Mouse (Mus musculus) right cerebral cortex, postnatal 14 days (tissue): ENCODE measurements around the gene Slc24a3.

Source experiments
- DNase-seq: peaks from one replicate; pipeline ENCODE4 v3.0.0; 2022

Slc24a3 gene

GRCm38 (mm10) chr2:145167664-145168360, at the start of gene Slc24a3:
TSS of gene Slc24a3 (plus strand) at chr2:145167754.
- DNase-seq = peak; percentile 80

DNA sequence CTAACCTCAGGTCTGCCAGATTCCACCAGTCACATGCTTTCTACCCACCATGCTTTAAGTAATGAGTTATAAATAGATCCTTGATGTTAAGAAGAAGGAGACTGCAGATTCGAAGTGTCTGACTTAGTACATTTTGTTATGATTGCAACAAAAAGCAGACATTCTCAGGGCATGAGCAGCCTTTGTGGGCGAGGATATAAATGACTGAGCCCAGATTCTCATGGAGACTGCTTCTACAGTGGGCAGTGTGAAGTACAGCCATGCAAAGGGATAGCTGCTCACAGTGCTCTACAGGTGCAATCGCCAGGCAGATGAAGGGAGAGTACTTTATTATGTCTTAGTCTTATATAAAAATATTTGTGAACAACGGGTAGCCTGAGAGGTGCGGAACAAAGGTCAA, 49.8 kb upstream of the Slc24a3 start:
- DNase-seq = no peak

- no peak for DNase-seq
These were observed 39.8 kb upstream of the Slc24a3 start for GRCm38 (mm10) chr2:145127747-145128146.

DNA sequence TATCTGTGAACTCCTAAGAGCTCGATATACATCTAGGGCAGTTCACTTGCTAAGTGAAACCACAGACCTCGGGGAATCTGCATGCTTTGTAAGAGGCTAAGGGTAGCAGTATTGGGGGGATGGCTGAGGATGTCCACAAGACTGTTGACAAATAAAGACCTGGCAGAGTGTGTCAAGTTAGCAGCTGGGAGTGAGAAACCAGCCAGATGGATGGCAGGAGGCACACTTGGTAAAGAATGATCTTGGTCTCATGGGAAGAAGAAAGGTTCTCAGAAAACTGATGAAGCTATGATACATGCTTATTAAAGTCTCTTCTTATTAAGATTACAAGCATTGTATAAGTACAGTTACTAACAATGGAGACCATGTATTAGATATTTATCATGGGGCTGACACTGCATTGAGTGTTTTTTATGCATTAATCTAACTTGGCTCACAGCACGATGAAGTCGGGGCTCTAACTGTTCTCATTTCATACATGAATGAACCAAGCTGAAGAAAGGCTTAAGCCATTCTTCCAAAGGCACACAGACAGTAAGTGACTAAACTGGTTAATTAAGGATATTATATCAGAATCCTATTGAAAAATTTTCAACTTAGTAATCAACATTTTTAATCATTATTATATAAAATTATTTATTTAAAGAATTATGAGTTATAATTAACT, 30.8 kb upstream of the Slc24a3 start:
- DNase-seq = no peak

DNA sequence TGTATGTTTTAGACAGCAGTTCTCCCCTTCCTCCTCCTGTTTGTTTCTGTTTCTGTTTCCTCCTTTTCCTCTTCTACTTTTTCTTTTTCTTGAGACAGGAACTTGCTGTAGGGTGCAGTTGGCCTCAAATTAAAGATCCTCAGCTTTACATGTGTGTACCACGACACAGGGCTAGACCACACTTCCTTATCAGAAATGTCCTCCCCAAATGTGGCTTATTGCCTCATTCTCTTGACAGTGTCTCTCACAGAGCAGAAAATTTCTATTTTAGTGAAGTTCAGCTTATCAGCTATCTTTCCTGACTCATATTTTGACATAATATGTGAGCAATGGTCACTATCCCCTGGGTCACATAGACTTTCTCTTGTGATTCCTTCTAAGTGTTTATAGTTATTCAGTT, 17.1 kb upstream of the Slc24a3 start:
- DNase-seq = no peak

DNA sequence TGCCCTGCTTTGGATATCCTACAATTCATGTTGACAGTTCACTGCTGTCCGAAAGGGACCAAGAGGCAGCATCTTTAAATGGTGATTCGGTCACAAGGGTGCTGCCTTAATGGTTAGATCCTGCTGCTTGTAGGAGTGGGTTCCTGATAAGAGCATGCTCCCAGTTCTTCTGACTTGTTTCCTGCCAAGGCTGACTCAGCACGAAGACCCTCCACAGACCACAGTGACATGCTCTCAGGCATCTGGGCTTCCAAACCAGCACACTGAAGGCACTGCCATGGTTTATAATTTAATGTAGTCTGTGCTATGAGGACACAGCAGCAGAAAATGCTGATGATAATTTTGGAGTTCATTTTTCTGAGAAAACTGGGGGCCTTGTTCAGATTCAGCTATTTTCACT, 16.7 kb upstream of the Slc24a3 start:
- DNase-seq = no peak

GRCm38 (mm10) chr2:145152281-145152680, 15.3 kb upstream of the Slc24a3 start:
- no peak for DNase-seq

- no peak for DNase-seq
These were observed 8.6 kb upstream of the Slc24a3 start for GRCm38 (mm10) chr2:145158972-145159371.

DNA sequence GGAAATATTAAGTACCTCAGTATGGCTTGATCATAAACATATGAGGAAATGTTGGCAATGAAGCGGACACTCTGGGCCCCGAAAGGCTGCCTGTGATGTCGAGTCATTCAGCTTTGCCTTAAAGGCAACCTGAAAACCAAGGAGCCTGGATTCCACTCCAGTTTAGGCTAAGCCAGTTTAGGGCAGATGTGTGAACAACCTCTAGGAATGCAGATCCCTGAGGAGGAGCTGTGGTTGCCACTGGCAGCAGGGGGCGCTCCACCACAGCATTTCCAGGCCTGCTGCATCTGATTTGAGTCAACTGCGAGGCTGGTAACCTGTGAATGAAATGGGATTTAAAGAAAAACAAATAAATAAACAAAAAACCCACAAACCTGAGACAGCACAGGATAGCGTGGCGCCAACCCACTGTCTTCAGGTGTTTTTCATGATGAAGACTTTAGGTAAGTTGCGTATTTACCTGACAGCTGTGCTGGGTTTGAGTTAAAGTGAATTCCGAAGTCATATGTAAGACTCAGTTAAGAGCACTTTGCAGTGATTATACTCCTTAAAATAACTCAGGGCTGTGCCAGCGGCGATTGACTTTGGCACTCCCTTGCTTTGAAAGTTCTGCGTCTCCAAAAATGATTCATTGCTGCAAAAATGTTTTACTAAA, 6.4 kb upstream of the Slc24a3 start:
- DNase-seq = peak; percentile 82

DNA sequence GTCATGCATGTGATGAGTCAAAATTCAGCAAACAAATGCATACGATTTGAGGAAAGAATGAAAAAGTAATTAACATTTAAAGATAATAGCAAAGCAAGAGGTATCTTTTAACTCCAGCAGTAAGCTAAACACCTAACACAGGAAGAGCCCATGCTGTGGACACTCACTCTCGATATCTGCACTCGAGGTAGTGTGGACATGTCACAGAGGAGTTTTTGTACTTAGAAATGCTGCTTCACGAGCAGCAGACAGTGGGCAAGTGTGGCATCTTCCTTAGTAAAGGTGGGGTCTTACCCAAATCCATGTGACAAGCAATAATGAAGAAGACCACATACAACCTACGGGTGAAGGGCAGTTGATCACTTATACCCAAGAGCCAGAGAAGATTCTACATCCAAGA, 3.5 kb upstream of the Slc24a3 start:
- no peak for DNase-seq

DNA sequence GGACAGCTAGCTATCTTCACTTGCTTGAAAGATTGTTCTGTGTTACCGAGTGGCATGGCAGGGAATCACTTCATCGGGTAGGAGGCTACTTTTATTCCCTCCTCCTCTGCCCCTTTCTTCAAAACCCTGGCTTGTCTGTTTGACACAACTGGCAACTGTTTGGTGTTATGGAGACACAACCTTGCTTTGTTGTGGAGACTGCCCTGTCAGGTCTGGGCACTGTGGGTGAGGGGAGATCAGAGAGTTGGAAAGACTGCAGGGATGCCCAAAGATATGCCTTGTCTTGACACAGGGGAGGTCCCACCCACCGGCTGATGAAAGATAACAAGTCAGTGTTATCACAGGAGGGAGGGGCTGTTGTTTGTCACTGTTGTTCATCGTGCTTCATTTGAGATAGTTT, 3.0 kb upstream of the Slc24a3 start:
- DNase-seq = no peak

- DNase-seq = no peak
These were observed 2.5 kb upstream of the Slc24a3 start for GRCm38 (mm10) chr2:145165076-145165475.

DNA sequence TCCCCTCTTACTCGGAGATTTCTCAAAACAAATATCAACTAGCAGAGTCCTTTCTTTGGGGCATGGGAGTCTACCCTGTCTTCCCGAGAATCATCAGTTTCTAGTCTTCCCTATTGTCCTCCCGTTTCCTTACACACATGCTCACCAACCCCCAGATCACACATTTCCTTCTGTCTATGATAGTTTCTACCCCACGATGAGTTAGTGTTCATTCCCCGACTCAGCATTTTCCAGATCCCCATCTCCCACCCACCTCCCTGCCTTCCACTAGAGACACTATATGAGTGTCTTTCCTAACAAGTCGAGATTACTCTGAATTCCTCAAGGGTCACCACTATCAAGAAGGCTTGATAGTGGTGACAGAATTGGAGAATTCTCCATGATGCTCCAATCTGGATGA, 1.7 kb upstream of the Slc24a3 start:
- no peak for DNase-seq

DNA sequence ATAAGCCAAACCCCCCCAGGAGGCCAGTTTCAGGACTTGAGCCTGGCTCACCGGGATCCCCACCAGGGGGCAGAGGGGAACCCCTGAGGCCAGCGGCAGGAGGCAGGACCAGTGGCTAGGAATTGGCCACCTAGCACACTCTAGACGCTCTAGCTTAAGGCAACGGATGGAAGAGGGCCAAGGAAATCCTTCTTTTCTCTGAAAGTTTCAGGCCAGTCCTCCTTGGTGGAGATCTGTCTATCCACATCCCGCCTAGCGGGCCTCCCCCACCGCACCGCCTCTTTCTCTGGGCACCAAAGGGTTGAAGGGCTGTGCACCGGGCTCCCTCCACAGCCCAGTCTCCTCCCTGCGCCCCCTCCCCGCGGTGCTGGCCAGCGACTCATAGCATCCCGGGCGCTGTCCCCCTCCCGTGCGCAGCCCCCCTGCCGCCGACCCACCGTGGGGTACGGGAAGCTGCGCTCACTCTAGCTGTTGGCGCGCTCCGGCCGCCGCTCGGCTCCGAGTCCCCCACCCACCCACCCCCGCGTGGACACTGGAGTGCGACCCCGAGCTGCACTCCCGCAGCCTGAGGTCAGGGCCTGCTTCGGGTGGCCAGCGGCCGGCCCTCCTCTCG, 397 bp upstream of the Slc24a3 start:
- DNase-seq = peak; percentile 72

- DNase-seq = no peak
These were observed 934 bp downstream of the Slc24a3 start for GRCm38 (mm10) chr2:145168405-145168971.

DNA sequence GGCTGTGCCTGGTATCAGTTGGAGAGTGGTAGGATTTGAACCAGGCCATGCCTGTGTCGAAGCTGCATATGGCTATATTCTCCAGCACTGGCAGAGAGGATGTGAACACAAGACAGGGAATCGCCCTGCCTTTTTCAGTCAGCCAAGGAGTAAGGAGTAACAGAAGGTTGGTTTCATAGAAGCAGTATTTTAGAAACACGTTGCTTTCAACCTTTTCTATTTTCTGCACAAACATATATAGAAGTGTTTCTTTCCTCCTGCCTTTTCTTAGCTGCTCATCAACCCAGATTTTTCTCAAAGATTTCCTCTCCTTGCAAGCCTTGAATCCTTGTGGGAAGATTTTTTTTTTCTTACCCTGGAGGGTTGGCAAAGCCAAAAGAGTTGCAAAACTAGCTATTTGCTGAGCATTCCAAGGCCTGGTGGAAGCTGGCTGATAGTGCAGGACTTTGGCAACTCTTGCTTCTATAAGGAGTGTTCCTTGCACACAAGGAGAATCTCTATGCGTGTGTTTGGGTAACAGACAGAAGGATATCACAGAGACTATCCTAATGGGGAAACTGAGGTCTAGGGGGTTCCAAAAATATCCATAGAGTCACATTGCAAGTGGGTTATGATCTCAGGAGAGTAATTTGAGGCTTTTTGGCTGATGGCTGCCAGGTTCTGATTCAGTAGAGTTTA, 5.6 kb downstream of the Slc24a3 start:
- DNase-seq = no peak

DNA sequence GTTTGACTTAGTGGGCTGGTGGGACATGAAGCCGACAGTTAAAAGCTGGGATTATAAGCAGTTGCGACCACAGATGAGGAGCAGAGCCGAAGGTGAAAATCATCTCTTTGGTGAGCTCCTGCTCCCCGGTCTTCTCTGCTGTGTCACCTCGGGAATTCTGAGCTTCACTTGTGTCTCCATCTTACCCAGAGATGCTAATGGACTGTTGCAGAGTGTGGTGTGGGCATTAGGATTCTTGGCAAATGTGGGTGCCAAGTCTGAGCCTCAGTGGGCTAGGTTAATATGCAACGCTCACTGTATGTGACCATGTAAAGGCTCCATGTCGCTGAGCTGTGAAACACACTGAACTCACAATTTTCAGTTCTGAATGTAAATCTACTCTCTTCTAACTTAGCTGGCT, 7.5 kb downstream of the Slc24a3 start:
- no peak for DNase-seq

DNA sequence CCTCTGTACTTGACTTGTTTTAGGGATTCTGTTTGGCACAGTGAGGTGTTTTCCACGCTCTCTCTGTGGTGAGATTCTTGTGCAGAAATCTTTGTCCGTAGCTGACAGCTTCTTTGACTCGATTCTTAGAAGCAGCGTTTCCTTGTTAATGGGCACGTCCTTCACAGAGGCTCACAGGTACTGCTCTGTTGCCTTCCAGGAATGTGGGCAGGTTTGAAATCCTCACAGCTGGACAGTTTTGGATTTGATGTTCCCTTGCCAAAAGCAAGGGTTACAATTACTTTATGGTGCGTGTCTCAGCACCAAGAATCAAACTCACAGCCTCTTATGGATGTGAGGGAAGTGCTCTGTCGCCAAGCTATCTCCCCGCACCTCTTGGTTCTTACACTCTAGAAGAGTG, 14.9 kb downstream of the Slc24a3 start:
- DNase-seq = no peak

- no peak for DNase-seq
These were observed 21.3 kb downstream of the Slc24a3 start for GRCm38 (mm10) chr2:145188828-145189227.

DNA sequence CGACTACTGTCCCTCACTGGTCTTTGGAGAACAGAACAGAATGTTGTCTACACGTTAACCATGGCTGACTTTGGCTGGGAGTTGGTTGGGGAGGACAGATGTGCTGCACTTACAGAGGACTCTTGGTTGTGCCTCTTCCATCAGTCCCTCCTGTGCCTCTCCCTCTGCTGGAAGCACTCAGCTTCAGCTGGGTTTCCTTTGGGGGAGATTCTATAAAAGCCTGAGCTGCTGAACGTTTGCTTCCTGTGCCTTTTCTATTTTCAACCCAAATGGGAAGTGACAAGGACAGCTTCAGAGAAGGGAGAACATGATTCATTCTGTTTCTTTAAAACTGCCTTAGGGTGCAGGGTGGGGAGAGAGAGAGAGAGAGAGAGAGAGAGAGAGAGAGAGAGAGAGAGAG, 28.5 kb downstream of the Slc24a3 start:
- DNase-seq = peak; percentile 11

- no peak for DNase-seq
These were observed 29.0 kb downstream of the Slc24a3 start for GRCm38 (mm10) chr2:145196501-145197042.

DNA sequence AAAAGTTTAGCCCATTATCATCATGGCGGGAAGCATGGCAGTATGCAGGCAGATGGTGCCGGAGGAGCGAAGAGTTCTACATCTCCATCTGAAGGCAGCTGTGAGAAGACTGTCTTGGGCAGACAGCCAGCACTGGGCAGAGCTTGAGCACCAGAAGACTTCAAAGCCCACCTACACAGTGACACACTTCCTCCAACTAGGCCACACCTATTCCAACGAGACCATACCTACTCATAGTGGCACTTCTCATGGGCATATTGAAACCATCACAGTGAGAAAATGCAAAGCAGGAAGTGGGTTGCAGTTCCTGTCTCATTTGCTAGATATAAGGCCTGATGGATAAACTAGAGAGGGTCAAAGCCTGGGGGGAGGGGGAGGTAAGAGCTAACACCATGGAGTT, 29.5 kb downstream of the Slc24a3 start:
- peak; percentile 75 for DNase-seq

GRCm38 (mm10) chr2:145213587-145213986, 46.0 kb downstream of the Slc24a3 start:
- DNase-seq = no peak
